Mouse (Mus musculus): Measurements from ENCODE around the gene Dnajc28. TPM values are rescaled to one million over a fixed set of nuclear protein-coding genes. Genes with fewer than 3 reads are reported as not detected.

The Dnajc28 gene
- total RNA-seq, 2 experiments from 2014 or later: 9.7 to 11.3 TPM

- no peak for DNase-seq (ENCODE audit: low spot score in 2 of 2)
Observed at GRCm38 (mm10) chr16:91633641-91634040, 14.8 kb upstream of the Dnajc28 start.

- DNase-seq (ENCODE audit: low spot score in 2 of 2): no peak
Observed at GRCm38 (mm10) chr16:91632940-91633339, 14.1 kb upstream of the Dnajc28 start.

- DNase-seq (ENCODE audit: low spot score in 2 of 2): peak in 1 of 2 experiments; percentile 26
Observed at GRCm38 (mm10) chr16:91632439-91632838, 13.6 kb upstream of the Dnajc28 start.

DNA sequence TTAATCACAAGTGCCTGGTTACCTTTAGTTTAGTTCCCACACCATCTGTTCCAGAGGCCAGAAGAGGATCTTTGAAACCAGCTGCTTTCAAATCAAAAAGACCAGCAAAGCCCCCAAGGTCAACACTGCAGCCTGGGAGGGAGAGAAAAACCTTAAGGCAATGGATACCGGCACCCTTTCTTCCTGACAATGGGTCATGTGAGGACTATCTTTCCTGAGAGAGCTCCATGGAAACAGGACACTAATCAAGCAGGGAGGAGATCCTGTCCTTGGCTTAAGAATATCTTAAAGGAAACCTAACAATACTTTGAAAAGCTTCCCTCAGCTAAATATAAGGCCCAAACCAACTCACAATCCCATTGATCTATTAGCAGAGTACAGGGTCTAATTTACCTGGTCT is 11.8 kb upstream of the Dnajc28 start:
- no peak for DNase-seq (ENCODE audit: low spot score in 2 of 2)

GRCm38 (mm10) chr16:91629749-91630148 is 10.9 kb upstream of the Dnajc28 start:
- DNase-seq (ENCODE audit: low spot score in 2 of 2): no peak

DNA sequence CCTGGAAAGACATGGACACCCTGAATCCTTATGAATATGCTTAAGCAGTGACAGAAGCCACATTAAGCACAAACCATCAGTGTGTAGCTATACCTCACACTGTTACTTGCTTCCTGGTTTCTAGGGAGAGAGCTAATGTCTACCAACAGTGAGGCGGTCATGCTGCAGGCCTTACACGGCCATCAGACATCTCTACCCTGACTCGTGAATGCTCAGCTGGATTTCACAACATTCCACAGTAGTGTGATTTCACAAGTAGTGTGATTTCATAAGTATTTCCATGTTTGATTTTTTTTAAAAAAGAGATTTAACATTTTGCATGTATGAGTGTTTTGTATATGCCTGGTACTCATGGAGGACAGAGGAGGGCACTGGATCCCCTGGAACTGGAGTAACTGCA is 9.8 kb upstream of the Dnajc28 start:
- no peak for DNase-seq (ENCODE audit: low spot score in 2 of 2)

DNA sequence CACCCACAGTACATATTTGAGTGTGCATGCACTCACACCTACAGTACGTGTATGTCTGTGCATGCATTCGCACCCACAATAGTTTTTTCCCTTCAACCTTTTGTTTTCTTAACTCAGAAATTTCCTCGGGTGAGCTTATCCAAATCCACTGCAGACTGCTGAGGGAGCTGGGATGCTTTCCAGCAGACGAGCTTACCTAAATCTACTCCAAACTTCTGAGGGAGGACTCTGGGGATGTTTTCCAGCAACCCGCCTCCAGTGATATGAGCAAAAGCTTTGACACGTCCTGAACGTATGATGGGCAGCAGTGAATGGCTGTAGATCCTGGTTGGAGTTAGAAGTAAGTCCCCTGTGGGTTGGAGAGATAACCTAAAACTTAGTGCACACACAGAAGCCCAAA is 9.0 kb upstream of the Dnajc28 start:
- no peak for DNase-seq (ENCODE audit: low spot score in 2 of 2)

DNA sequence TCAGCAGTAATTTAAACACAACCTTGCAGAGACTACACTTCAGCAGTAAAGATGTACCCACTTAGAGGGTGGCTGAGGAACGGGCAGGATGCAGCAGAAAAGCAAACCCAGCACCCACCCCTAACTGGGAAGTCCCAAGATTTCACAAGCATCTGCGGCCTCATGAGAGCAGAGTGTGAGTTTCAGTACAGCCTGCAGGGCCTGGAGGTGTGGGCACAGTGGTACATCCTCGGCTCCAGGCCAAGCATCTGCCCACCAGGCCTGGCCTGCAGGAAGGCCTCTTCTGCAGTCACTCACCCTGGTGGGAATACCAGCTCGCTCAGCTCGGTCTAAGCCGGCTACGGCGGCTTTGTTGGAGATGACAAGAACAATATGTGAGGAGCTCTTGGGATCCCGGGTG is 4.2 kb upstream of the Dnajc28 start:
- DNase-seq (ENCODE audit: low spot score in 2 of 2): no peak

- DNase-seq (ENCODE audit: low spot score in 2 of 2): no peak
Observed at GRCm38 (mm10) chr16:91620991-91621390, 2.2 kb upstream of the Dnajc28 start.

DNA sequence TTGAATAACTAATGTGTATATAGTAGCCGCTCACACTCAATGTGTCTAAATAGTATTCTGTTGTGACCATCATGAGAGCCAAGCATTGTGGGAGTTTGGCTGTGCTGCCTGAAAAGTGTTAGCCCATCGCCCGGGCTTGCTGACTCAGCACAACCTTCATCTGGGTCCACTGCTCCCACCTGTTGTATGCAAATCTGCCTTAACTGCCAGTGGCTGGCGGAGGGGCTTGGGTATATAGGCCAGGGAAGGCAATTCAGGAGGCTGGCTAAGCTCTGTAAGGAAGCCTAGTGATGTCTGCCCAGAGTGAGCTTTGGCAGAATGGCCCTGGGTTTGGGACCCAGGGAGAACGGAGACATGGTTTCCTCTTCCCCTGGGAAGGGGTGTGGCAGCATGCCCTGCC is 1.4 kb upstream of the Dnajc28 start:
- no peak for DNase-seq (ENCODE audit: low spot score in 2 of 2)

GRCm38 (mm10) chr16:91614552-91614951 is 4.3 kb downstream of the Dnajc28 start:
- DNase-seq (ENCODE audit: low spot score in 2 of 2): no peak

DNA sequence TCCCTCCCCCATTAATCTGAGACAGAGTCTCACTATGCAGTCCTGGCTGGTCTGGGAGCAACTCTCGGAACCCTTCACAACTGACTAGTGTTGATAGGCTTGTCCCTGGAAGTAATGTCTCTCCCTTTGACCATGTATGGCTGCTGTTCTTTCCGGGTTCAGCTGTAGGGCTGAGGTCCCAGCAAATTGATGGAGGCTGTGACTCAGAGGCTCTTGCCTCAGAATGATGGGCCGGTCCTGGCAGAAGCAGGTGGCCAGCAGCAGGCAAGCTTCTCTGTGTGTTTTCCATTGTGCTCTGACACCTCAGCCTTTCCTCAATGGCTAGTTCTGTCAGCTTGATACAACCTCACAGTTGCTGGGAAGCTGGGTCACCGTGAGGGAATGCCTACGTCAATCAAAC is 6.3 kb downstream of the Dnajc28 start:
- DNase-seq (ENCODE audit: low spot score in 2 of 2): no peak

DNA sequence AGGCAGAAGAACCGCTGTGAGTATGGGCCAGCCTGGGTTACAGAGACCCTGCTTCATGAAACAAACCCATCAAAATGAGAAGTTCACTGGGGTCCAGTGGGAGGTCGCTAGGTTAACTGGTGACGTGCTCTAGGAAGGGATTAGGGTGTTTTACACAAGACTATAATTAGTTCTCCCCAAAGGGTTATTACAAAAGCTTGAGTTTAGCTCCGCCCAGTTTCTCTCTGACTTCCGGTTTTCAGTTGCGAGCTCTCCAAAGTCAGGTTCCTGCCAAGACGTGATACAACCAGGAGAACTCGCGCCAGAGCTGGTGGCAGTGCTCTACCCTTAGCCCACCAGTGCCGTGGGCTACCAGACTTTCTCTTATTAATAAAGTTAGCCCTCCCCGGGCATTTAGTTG is 7.6 kb downstream of the Dnajc28 start:
- no peak for DNase-seq (ENCODE audit: low spot score in 2 of 2)

GRCm38 (mm10) chr16:91609501-91610245 is 9.2 kb downstream of the Dnajc28 start:
- no peak for DNase-seq (ENCODE audit: low spot score in 2 of 2)

DNA sequence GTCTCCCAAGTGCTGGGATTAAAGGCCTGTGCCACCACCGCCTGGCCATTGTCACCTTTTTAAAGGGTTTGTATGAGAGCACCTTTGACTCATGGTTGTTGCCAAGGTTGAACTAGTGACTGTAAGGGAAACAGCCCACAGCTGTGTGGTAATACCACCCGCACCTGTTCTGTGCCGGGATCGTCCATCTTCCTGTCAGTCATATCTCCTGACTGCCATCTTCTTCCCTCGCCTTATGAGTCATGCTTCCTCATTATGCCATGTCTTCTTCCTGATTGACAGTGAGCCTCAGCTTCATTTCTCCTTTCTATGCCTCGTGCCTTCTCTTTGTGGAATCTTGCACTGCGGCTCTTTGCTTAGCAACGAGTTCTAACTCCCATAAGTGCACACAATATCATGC is 11.9 kb downstream of the Dnajc28 start:
- DNase-seq (ENCODE audit: low spot score in 2 of 2): no peak

GRCm38 (mm10) chr16:91605156-91605555 is 13.7 kb downstream of the Dnajc28 start:
- no peak for DNase-seq (ENCODE audit: low spot score in 2 of 2)

DNA sequence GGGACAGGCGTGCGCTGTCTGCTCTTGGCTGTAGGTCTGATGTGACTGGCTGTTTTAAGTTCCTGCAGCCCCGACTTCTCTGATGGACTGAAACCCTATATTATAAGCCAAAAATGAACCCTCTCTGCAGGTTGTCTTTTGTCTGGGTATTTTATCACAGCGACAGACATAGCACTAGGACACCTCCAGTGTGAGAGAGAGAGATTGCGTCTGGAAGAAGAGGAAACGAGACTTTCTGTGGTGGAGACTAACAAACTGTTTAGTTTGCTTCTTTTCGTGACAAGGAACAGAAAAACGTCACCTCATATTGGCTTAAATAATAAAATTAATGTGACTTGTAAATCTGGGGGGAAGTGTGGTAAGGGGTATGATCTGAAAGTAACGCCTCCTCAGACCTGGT is 17.1 kb downstream of the Dnajc28 start:
- no peak for DNase-seq (ENCODE audit: low spot score in 2 of 2)

DNA sequence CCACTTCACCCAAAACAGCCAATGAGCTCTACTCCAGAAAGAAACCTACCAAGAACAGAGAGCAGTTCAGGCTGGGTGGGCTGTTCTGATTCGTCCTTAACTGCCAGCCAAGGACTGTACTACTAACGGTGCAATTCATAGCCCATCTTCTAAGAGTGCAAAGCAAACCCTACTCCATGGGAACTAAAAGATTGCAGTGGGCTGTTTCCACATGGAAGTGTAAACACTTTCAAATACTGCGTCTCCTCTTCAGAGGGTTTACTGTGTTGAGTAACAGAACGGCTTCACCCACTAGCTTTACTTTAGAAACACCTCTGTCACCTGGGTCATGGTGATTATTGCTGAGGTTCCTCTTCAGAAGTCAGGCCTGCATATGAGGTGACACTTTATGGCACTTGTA is 17.7 kb downstream of the Dnajc28 start:
- DNase-seq (ENCODE audit: low spot score in 2 of 2): no peak

DNA sequence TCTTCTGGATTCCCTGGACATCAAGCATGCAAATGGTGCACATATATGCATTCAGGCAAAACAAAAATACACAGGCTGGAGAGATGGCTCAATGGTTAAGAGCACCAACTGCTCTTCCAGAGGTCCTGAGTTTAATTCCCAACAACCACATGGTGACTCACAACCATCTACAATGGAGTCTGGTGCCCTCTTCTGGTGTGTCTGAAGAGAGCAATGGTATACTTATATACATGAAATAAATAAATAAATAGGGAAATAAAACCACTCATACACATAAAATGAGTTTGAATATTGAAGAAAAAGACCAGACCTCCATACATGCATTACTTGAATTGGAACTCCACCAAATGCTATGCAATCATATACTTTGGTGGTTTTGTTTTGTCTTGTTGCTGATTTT is 19.6 kb downstream of the Dnajc28 start:
- no peak for DNase-seq (ENCODE audit: low spot score in 2 of 2)

DNA sequence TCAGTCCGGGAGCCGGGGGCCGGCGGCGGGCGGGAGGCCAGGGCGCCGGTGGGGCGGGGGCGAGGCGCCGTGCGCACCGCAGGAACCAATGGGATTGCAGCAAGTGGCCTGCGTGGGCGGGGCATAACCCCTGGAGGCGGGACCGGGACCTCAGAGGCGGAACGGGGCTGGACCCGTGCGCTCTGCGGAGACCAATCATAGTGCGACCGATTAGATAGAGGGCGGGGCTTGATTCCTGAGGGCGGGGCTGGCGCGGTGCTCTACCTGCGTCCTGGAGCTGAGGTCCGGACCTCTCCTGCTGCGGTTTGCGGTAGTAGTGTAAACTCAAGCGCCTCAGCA is 21.2 kb downstream of the Dnajc28 start, which contains the start of gene Tmem50b:
Gene Tmem50b (minus strand): TSS at position 129 of the 339 bp plus-strand sequence.
- DNase-seq (ENCODE audit: low spot score in 2 of 2): peak; percentile 98 to 99

DNA sequence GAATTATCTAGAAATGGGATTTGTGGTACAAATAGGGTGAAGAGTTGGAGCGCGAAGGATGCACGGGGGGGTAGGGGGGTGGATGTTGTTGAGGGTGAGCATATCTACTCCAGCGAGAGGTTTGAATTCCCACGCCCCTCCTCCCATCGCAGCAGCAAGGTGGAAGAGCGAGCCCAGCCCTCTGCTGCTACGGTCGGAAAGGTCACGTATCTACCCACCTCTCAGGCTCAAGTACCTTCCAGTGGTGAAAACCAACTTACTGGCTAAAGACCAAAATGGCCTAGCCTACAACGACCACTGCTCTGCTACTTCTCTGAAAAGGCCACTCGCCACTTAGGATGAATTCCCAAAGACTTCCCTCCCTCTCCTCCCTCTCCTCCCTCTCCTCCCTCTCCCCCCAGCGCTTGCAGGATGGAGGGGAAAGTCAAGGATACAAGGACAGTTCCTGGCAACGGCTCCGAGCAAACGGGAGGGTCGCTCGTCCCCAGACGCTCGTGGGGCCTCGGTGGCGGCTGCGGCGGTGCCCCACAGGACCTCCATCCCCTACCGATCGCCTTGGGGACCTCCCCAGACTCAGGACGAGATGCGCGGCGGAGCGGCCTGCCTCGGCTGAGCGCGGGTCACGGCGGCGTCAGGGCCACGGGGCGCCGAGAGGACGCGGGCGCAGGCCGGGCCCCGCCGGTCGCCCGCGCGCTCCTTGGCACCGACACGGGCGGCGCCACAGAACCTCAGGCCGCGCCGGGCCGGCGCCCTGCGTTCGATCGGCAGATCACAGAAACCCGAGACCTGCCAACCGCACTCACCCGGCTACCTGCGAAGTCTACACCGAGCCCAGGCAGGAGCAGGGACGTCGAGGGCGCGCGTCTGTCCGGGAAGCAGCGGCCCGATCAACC is 21.8 kb downstream of the Dnajc28 start:
- DNase-seq (ENCODE audit: low spot score in 2 of 2): peak in 1 of 2 experiments; percentile 23

DNA sequence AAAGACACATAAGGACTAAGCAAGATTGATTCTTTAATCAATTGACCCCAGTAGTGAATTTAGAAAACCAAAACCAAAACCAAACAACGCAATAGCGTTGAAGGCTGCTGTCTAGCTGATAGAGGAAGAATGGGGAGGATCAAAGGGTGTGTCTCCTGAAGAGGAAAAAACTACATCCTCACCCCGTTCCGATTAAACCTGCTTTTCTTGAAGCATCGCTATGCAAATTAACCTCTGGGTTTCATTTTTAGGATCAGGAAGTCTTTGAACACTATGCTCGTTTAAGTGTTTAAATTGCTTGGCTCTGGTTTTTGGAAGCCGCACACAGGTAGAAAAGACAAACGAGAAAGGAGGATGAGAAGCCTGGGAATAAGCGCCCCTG is 22.4 kb downstream of the Dnajc28 start:
- no peak for DNase-seq (ENCODE audit: low spot score in 2 of 2)

- peak in 1 of 2 experiments; percentile 54 for DNase-seq (ENCODE audit: low spot score in 2 of 2)
Observed at GRCm38 (mm10) chr16:91595076-91595475, 23.8 kb downstream of the Dnajc28 start.

Measured in layer of hippocampus, adult 18-20 months (tissue).